Mouse (Mus musculus) forebrain, postnatal 0 days (tissue): ENCODE results near the gene Gucy2d. TPM values are rescaled to one million over a fixed set of nuclear protein-coding genes. Genes with fewer than 3 reads are reported as not detected.

ENCODE experiments used
- ATAC-seq: fragments of 200-750 bp; cut with Nextera tagmentation; 2 replicates; pipeline ENCODE4 v1.8.0; 2017; ENCODE audit warnings: mild to moderate bottlenecking, moderate library complexity
- DNase-seq: peaks from one replicate; pipeline ENCODE4 v3.0.0-alpha.2; 2015
- H3K27ac ChIP-seq: fragments of 300-500 bp; sonication (generic); 2 replicates; pipeline ENCODE4 v1.5.1; 2014; ENCODE audit warnings: low read depth, mild to moderate bottlenecking, antibody characterized with exemption, low read length, moderate library complexity, mixed read lengths
- H3K27me3 ChIP-seq: fragments of 300-500 bp; sonication (generic); 2 replicates; pipeline ENCODE4 v1.6.1; 2014; ENCODE audit warnings: mild to moderate bottlenecking, low read length, mixed read lengths; ENCODE audit not compliant: insufficient read depth
- H3K36me3 ChIP-seq: fragments of 300-500 bp; sonication (generic); 2 replicates; pipeline ENCODE4 v1.6.1; 2014; ENCODE audit warnings: mild to moderate bottlenecking, moderate library complexity; ENCODE audit not compliant: insufficient read depth
- H3K4me1 ChIP-seq: fragments of 300-500 bp; sonication (generic); 2 replicates; pipeline ENCODE4 v1.6.1; 2014; ENCODE audit warnings: antibody characterized with exemption; ENCODE audit not compliant: insufficient read depth
- H3K4me2 ChIP-seq: fragments of 300-500 bp; sonication (generic); 2 replicates; pipeline ENCODE4 v1.6.1; 2014; ENCODE audit warnings: low read depth, mild to moderate bottlenecking, moderate library complexity
- H3K4me3 ChIP-seq: fragments of 300-500 bp; sonication (generic); 2 replicates; pipeline ENCODE4 v1.5.1; 2014; ENCODE audit warnings: low read depth, low read length, mixed read lengths
- H3K9ac ChIP-seq: fragments of 300-500 bp; sonication (generic); 2 replicates; pipeline ENCODE4 v1.6.1; 2014; ENCODE audit warnings: mild to moderate bottlenecking
- H3K9me3 ChIP-seq: fragments of 300-500 bp; sonication (generic); 2 replicates; pipeline ENCODE4 v1.6.1; 2016; ENCODE audit warnings: low read length
- CTCF ChIP-seq: sonication (generic); IDR thresholded peaks from 2 replicates; pipeline ENCODE4 v1.5.1; 2016; ENCODE audit warnings: antibody characterized with exemption, control low read depth, low read depth
- WGBS: fragments of 180-500 bp; shearing (Covaris S2); extraction: QIAGEN DNeasy Blood & Tissue Kit; methylation state at CpG from one replicate; pipeline ENCODE4 v1.1.7; 2014; 5-methylcytosine and 5-hydroxymethylcytosine counted together
- polyA plus RNA-seq: library from polyadenylated mRNA; unstranded; fragments of >200 nt; fragmentation: Nextera tagmentation; extraction: Ambion mirVana; gene quantifications from 2 replicates; pipeline ENCODE4 v1.2.1, GENCODE M21; 2015
- total RNA-seq: library from RNA; depleted of rRNA; stranded (reverse); fragments of >200 nt; gene quantifications from 2 replicates; pipeline ENCODE4 v1.2.3, GENCODE M21; 2014

Gene Gucy2d
- total and polyA plus RNA-seq, 2 experiments from 2014 or later = not detected

GRCm38 (mm10) chr7:98483268-98483607, 43.0 kb downstream of the Gucy2d start:
- Histone ChIP-seq H3K4me2 (no peak overlapping the region), H3K4me3 (no peak overlapping the region), H3K36me3 (no peaks in the 10 kb centered on the region), H3K9me3 (no peaks in the 10 kb centered on the region), H3K27me3 (no peaks in the 10 kb centered on the region), H3K27ac (no peak overlapping the region), H3K9ac (no peak overlapping the region), H3K4me1 (no peaks in the 10 kb centered on the region)
- WGBS = 50% methylated on average over 8 of the region's 8 CpGs
- ATAC-seq (no peak), DNase-seq (no peak)
- TF ChIP-seq CTCF = no peak

GRCm38 (mm10) chr7:98484878-98485277, 44.7 kb downstream of the Gucy2d start:
- WGBS = 90% methylated on average over 3 of the region's 3 CpGs
- TF ChIP-seq CTCF = no peak

GRCm38 (mm10) chr7:98485508-98485907, 45.3 kb downstream of the Gucy2d start:
- WGBS = 84% methylated on average over 4 of the region's 4 CpGs
- Histone ChIP-seq H3K4me1 (0 out of 2 replicates have a peak, but pooled peaks cover 4% of the 10 kb centered on the region), H3K9ac (no peak overlapping the region), H3K9me3 (no peaks in the 10 kb centered on the region), H3K36me3 (no peaks in the 10 kb centered on the region), H3K27ac (no peak overlapping the region), H3K4me3 (no peak overlapping the region), H3K4me2 (no peak overlapping the region), H3K27me3 (no peaks in the 10 kb centered on the region)
- ATAC-seq (no peak), DNase-seq (no peak)
- TF ChIP-seq CTCF = no peak

More at GRCm38 (mm10) chr7:98484878-98485277, 44.7 kb downstream of the Gucy2d start:
- no peak for DNase-seq
- Histone ChIP-seq H3K9me3 (no peaks in the 10 kb centered on the region), H3K27ac (no peak overlapping the region), H3K4me2 (no peak overlapping the region), H3K36me3 (no peaks in the 10 kb centered on the region), H3K27me3 (no peaks in the 10 kb centered on the region), H3K4me1 (no peaks in the 10 kb centered on the region), H3K4me3 (no peak overlapping the region), H3K9ac (no peak overlapping the region)
- no peak for ATAC-seq

- ATAC-seq (no peak), DNase-seq (no peak)
- no peaks in the 10 kb centered on the region for H3K27me3 ChIP-seq
- no peak for TF ChIP-seq CTCF
- H3K27ac ChIP-seq = no peak overlapping the region
- 43% methylated on average over 7 of the region's 7 CpGs for WGBS
- H3K4me1 ChIP-seq = 0 out of 2 replicates have a peak, but pooled peaks cover 4% of the 10 kb centered on the region
- H3K9ac ChIP-seq = no peak overlapping the region
- no peak overlapping the region for H3K4me2 ChIP-seq
- H3K4me3 ChIP-seq = no peak overlapping the region
- no peaks in the 10 kb centered on the region for H3K9me3 ChIP-seq
- H3K36me3 ChIP-seq = no peaks in the 10 kb centered on the region
Observed at GRCm38 (mm10) chr7:98486471-98486917, 46.3 kb downstream of the Gucy2d start.

- no peaks in the 10 kb centered on the region for H3K9me3 ChIP-seq
- no peak for TF ChIP-seq CTCF
- DNase-seq (no peak), ATAC-seq (no peak)
- WGBS = 90% methylated on average over 11 of the region's 11 CpGs
- no peaks in the 10 kb centered on the region for H3K27me3 ChIP-seq
- no peak overlapping the region for H3K9ac ChIP-seq
- H3K4me1 ChIP-seq = 0 out of 2 replicates have a peak, but pooled peaks cover 4% of the 10 kb centered on the region
- H3K4me3 ChIP-seq = no peak overlapping the region
- H3K36me3 ChIP-seq = no peaks in the 10 kb centered on the region
- no peak overlapping the region for H3K27ac ChIP-seq
- no peak overlapping the region for H3K4me2 ChIP-seq
Observed at GRCm38 (mm10) chr7:98487202-98487980, 47.2 kb downstream of the Gucy2d start.

- Histone ChIP-seq H3K9me3 (no peaks in the 10 kb centered on the region), H3K4me1 (0 out of 2 replicates have a peak, but pooled peaks cover 4% of the 10 kb centered on the region), H3K4me2 (peak overlapping the region; percentile 75; the same call in 1 of the 2 replicates), H3K27ac (no peak overlapping the region), H3K4me3 (no peak overlapping the region), H3K36me3 (no peaks in the 10 kb centered on the region), H3K9ac (no peak overlapping the region), H3K27me3 (no peaks in the 10 kb centered on the region)
- TF ChIP-seq CTCF = no peak
- ATAC-seq = no peak
- WGBS = 91% methylated on average over 13 of the region's 13 CpGs
- DNase-seq = no peak
Observed at GRCm38 (mm10) chr7:98488398-98489130, 48.3 kb downstream of the Gucy2d start.

- WGBS = 52% methylated on average over 6 of the region's 6 CpGs
- peak; percentile 9; the same call in 1 of the 2 replicates for ATAC-seq
- H3K4me3 ChIP-seq = peak within 1 kb of the TSS; percentile 57
Observed at GRCm38 (mm10) chr7:98489131-98489530, 48.9 kb downstream of the Gucy2d start, which contains the start of gene Lrrc32. Gene Lrrc32 (plus strand): TSS chr7:98489283.

More at GRCm38 (mm10) chr7:98489131-98489530, 48.9 kb downstream of the Gucy2d start, which contains the start of gene Lrrc32:
- H3K9me3 ChIP-seq = no peaks in the 10 kb centered on the region
- DNase-seq = no peak
- H3K9ac ChIP-seq = peak within 1 kb of the TSS; percentile 62
- peak within 1 kb of the TSS; percentile 75 for H3K4me2 ChIP-seq
- H3K27ac ChIP-seq = no peak within 1 kb of the TSS
- no peak for TF ChIP-seq CTCF
- H3K36me3 ChIP-seq = no peaks in the 10 kb centered on the region
- H3K4me1 ChIP-seq = 0 out of 2 replicates have a peak, but pooled peaks cover 4% of the 10 kb centered on the region
- H3K27me3 ChIP-seq = no peaks in the 10 kb centered on the region
